Mouse (Mus musculus): ENCODE measurements around the gene Kdf1. TPM values are rescaled to one million over a fixed set of nuclear protein-coding genes. Genes with fewer than 3 reads are reported as not detected.

Kdf1 gene
- polyA plus RNA-seq, 1 experiment, result 0.06 TPM

- H3K27me3 ChIP-seq (ENCODE audit: control insufficient read depth, insufficient read depth, insufficient read length), result no peaks in the 10 kb centered on the region
- peak overlapping the region; percentile 49 for H3K4me3 ChIP-seq (ENCODE audit: insufficient read depth, poor library complexity, severe bottlenecking)
- H3K36me3 ChIP-seq (ENCODE audit: control insufficient read depth, insufficient read depth), result peaks cover 4% of the 10 kb centered on the region
- TF ChIP-seq CEBPB (IDR thresholded peaks at IDR 0.05; ENCODE audit: low read depth) (no peak), FOSL1 (IDR thresholded peaks at IDR 0.05; ENCODE audit: insufficient read depth, low read length, poor library complexity, severe bottlenecking) (no peak), MYOG (IDR thresholded peaks at IDR 0.05; ENCODE audit: control insufficient read depth, extremely low read depth, insufficient read length) (no peak), CTCF (IDR thresholded peaks at IDR 0.05; ENCODE audit: control insufficient read depth, insufficient read depth, insufficient read length) (no peak), MAX (IDR thresholded peaks at IDR 0.05) (no peak), USF1 (IDR thresholded peaks at IDR 0.05; ENCODE audit: low read depth) (no peak), MYOD1 (IDR thresholded peaks at IDR 0.05; ENCODE audit: control insufficient read depth, insufficient read length, low read depth) (no peak)
- peaks cover 22% of the 10 kb centered on the region for H3K79me2 ChIP-seq (ENCODE audit: control insufficient read depth, insufficient read depth)
- H3ac ChIP-seq (ENCODE audit: control insufficient read depth, insufficient read length, low read depth), result peak overlapping the region; percentile 51
- H3K79me3 ChIP-seq (ENCODE audit: low read depth), result no peaks in the 10 kb centered on the region
Measured at GRCm38 (mm10) chr4:133480185-133480537, 38.6 kb upstream of the Kdf1 start.

- peak; percentile 55 for TF ChIP-seq MAX (IDR thresholded peaks at IDR 0.05)
- no peak for TF ChIP-seq CTCF (IDR thresholded peaks at IDR 0.05; ENCODE audit: control insufficient read depth, insufficient read depth, insufficient read length)
- TF ChIP-seq MYOD1 (IDR thresholded peaks at IDR 0.05; ENCODE audit: control insufficient read depth, insufficient read length, low read depth), result no peak
- no peak for TF ChIP-seq CEBPB (IDR thresholded peaks at IDR 0.05; ENCODE audit: low read depth)
- TF ChIP-seq FOSL1 (IDR thresholded peaks at IDR 0.05; ENCODE audit: insufficient read depth, low read length, poor library complexity, severe bottlenecking), result no peak
- TF ChIP-seq USF1 (IDR thresholded peaks at IDR 0.05; ENCODE audit: low read depth), result peak; percentile 39
- TF ChIP-seq MYOG (IDR thresholded peaks at IDR 0.05; ENCODE audit: control insufficient read depth, extremely low read depth, insufficient read length), result no peak
- Histone ChIP-seq H3K4me3 (ENCODE audit: insufficient read depth, poor library complexity, severe bottlenecking) (peak overlapping the region; percentile 49), H3ac (ENCODE audit: control insufficient read depth, insufficient read length, low read depth) (no peak overlapping the region), H3K79me2 (ENCODE audit: control insufficient read depth, insufficient read depth) (peaks cover 22% of the 10 kb centered on the region), H3K27me3 (ENCODE audit: control insufficient read depth, insufficient read depth, insufficient read length) (no peaks in the 10 kb centered on the region), H3K79me3 (ENCODE audit: low read depth) (no peaks in the 10 kb centered on the region), H3K36me3 (ENCODE audit: control insufficient read depth, insufficient read depth) (peaks cover 4% of the 10 kb centered on the region)
Measured at GRCm38 (mm10) chr4:133480754-133481153, 38.0 kb upstream of the Kdf1 start.

- no peak overlapping the region for H3ac ChIP-seq (ENCODE audit: control insufficient read depth, insufficient read length, low read depth)
- H3K27me3 ChIP-seq (ENCODE audit: control insufficient read depth, insufficient read depth, insufficient read length), result no peaks in the 10 kb centered on the region
- peaks cover 11% of the 10 kb centered on the region for H3K36me3 ChIP-seq (ENCODE audit: control insufficient read depth, insufficient read depth)
- TF ChIP-seq MYOG (IDR thresholded peaks at IDR 0.05; ENCODE audit: control insufficient read depth, extremely low read depth, insufficient read length) (no peak), MAX (IDR thresholded peaks at IDR 0.05) (peak; percentile 36), USF1 (IDR thresholded peaks at IDR 0.05; ENCODE audit: low read depth) (no peak), FOSL1 (IDR thresholded peaks at IDR 0.05; ENCODE audit: insufficient read depth, low read length, poor library complexity, severe bottlenecking) (peak; percentile 23), CTCF (IDR thresholded peaks at IDR 0.05; ENCODE audit: control insufficient read depth, insufficient read depth, insufficient read length) (no peak), CEBPB (IDR thresholded peaks at IDR 0.05; ENCODE audit: low read depth) (no peak)
- H3K79me3 ChIP-seq (ENCODE audit: low read depth), result no peaks in the 10 kb centered on the region
- H3K4me3 ChIP-seq (ENCODE audit: insufficient read depth, poor library complexity, severe bottlenecking), result peak overlapping the region; percentile 49
- peaks cover 22% of the 10 kb centered on the region for H3K79me2 ChIP-seq (ENCODE audit: control insufficient read depth, insufficient read depth)
Measured at GRCm38 (mm10) chr4:133481488-133481887, 37.3 kb upstream of the Kdf1 start.

- Histone ChIP-seq H3ac (ENCODE audit: control insufficient read depth, insufficient read length, low read depth) (no peak overlapping the region), H3K36me3 (ENCODE audit: control insufficient read depth, insufficient read depth) (peaks cover 21% of the 10 kb centered on the region), H3K79me3 (ENCODE audit: low read depth) (no peaks in the 10 kb centered on the region), H3K27me3 (ENCODE audit: control insufficient read depth, insufficient read depth, insufficient read length) (no peaks in the 10 kb centered on the region), H3K4me3 (ENCODE audit: insufficient read depth, poor library complexity, severe bottlenecking) (no peak overlapping the region), H3K79me2 (ENCODE audit: control insufficient read depth, insufficient read depth) (peaks cover 22% of the 10 kb centered on the region)
- TF ChIP-seq FOSL1 (IDR thresholded peaks at IDR 0.05; ENCODE audit: insufficient read depth, low read length, poor library complexity, severe bottlenecking), result no peak
- TF ChIP-seq MYOD1 (IDR thresholded peaks at IDR 0.05; ENCODE audit: control insufficient read depth, insufficient read length, low read depth), result no peak
- TF ChIP-seq CTCF (IDR thresholded peaks at IDR 0.05; ENCODE audit: control insufficient read depth, insufficient read depth, insufficient read length), result no peak
- TF ChIP-seq USF1 (IDR thresholded peaks at IDR 0.05; ENCODE audit: low read depth), result no peak
- no peak for TF ChIP-seq CEBPB (IDR thresholded peaks at IDR 0.05; ENCODE audit: low read depth)
- no peak for TF ChIP-seq MYOG (IDR thresholded peaks at IDR 0.05; ENCODE audit: control insufficient read depth, extremely low read depth, insufficient read length)
- TF ChIP-seq MAX (IDR thresholded peaks at IDR 0.05), result no peak
Measured at GRCm38 (mm10) chr4:133482479-133482878, 36.3 kb upstream of the Kdf1 start.

GRCm38 (mm10) chr4:133484266-133485025 lies 34.3 kb upstream of the Kdf1 start:
- Histone ChIP-seq H3K4me3 (ENCODE audit: insufficient read depth, poor library complexity, severe bottlenecking) (no peak overlapping the region), H3K27me3 (ENCODE audit: control insufficient read depth, insufficient read depth, insufficient read length) (no peaks in the 10 kb centered on the region), H3K36me3 (ENCODE audit: control insufficient read depth, insufficient read depth) (peaks cover 27% of the 10 kb centered on the region), H3ac (ENCODE audit: control insufficient read depth, insufficient read length, low read depth) (no peak overlapping the region), H3K79me2 (ENCODE audit: control insufficient read depth, insufficient read depth) (peaks cover 22% of the 10 kb centered on the region), H3K79me3 (ENCODE audit: low read depth) (no peaks in the 10 kb centered on the region)
- TF ChIP-seq MYOD1 (IDR thresholded peaks at IDR 0.05; ENCODE audit: control insufficient read depth, insufficient read length, low read depth) (no peak), CTCF (IDR thresholded peaks at IDR 0.05; ENCODE audit: control insufficient read depth, insufficient read depth, insufficient read length) (no peak), USF1 (IDR thresholded peaks at IDR 0.05; ENCODE audit: low read depth) (no peak)

All from C2C12 (cell line).